Mouse (Mus musculus) E14TG2a.4 (cell line): ENCODE measurements around the gene Znfx1.

Experiments
- CTCF ChIP-seq: conservative IDR thresholded peaks from 2 replicates; pipeline ENCODE4 v1.5.1; 2014; ENCODE audit warnings: low read length
- POU5F1 ChIP-seq: IDR thresholded peaks from 2 replicates; pipeline ENCODE4 v1.6.1; 2014; ENCODE audit warnings: low read length, borderline replicate concordance

- no peak for TF ChIP-seq CTCF
- no peak for TF ChIP-seq POU5F1
These were observed 13.5 kb upstream of the Znfx1 start for GRCm38 (mm10) chr2:167076352-167076751.
